Mouse (Mus musculus) embryonic fibroblast, embryonic 13.5 days (primary cell): ENCODE data around the gene Rexo5. TPM values are rescaled to one million over a fixed set of nuclear protein-coding genes. Genes with fewer than 3 reads are reported as not detected.

Experiments
- H3K27ac ChIP-seq: 2 replicates; pipeline ENCODE4 v1.5.1; 2012; ENCODE audit warnings: low read length, control low read depth, inconsistent platforms; ENCODE audit not compliant: insufficient read depth
- H3K4me1 ChIP-seq: 2 replicates; pipeline ENCODE4 v1.6.1; 2011; ENCODE audit warnings: low read length; ENCODE audit not compliant: control insufficient read depth, insufficient read depth
- H3K4me3 ChIP-seq: 2 replicates; pipeline ENCODE4 v1.5.1; 2011; ENCODE audit warnings: mild to moderate bottlenecking, control low read depth, low read length; ENCODE audit not compliant: insufficient read depth
- CTCF ChIP-seq: IDR thresholded peaks from 2 replicates; pipeline ENCODE4 v1.5.1; 2011; ENCODE audit warnings: mild to moderate bottlenecking, control low read depth, low read length, moderate library complexity, borderline replicate concordance; ENCODE audit not compliant: insufficient read depth
- POLR2A ChIP-seq: IDR thresholded peaks from 2 replicates; pipeline ENCODE4 v1.6.1; 2011; ENCODE audit warnings: low read depth, mild to moderate bottlenecking, control low read depth, low read length, moderate library complexity
- polyA plus RNA-seq: library from polyadenylated mRNA; stranded (reverse); fragments of >200 nt; gene quantifications from 2 replicates; pipeline ENCODE4 v1.2.4, GENCODE M21; 2011; ENCODE audit warnings: low read depth; ENCODE audit not compliant: missing spikeins, insufficient read length

The Rexo5 gene
- polyA plus RNA-seq, 1 experiment = 16.4 TPM

DNA sequence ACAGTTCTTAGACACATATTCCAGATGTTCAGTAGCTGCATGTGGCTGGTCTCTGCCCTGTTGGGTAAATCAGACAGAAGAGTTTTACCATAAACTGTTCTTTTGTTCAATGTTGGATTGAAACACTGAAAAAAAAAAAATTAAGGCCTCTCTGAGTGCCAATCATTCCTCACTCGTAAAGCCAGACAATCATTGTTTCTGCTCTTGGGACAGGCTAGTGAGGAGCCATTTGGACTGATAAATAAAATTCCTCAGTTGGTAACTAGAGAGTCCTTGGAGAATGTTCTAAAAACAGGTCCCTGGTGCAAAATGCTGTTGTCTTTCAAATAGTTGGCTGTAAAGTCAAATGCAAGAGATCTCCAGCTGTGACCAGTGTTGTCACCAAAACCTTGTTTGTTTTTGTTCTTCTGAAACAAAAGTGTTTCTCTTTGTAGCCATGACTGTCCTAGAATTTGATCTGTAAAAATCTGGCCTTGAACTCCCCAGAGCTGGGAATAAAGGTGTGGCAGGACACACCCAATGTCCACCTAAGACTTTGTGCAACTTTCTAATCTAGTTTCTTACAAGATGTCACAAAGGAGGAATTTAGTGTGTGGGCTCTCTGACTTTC lies 104.5 kb downstream of the Rexo5 start:
- H3K4me3 ChIP-seq = no peak overlapping the region
- TF ChIP-seq CTCF = no peak
- TF ChIP-seq POLR2A = no peak

More for the DNA sequence above, 104.5 kb downstream of the Rexo5 start:
- Histone ChIP-seq H3K27ac (no peak overlapping the region), H3K4me1 (peaks cover 3% of the 10 kb centered on the region; the same call in 1 of the 2 replicates)

Other genes with a start within 250 kb of the Rexo5 start
- 0.07 TPM in 1 of 2 replicates, not detected in the other for gene Acsm2, start 239.7 kb upstream of the Rexo5 start, polyA plus RNA-seq
- gene Acsm1, start 187.0 kb upstream of the Rexo5 start, polyA plus RNA-seq = not detected in 2 replicates
- gene Acsm4, start 104.0 kb upstream of the Rexo5 start, polyA plus RNA-seq = not detected in 2 replicates
- gene Thumpd1, start 73.2 kb upstream of the Rexo5 start, polyA plus RNA-seq = 34.3 and 40.6 TPM in 2 replicates
- gene Acsm3, start 33.1 kb upstream of the Rexo5 start, polyA plus RNA-seq = not detected in 2 replicates
- gene Eri2, start 52 bp downstream of the Rexo5 start, polyA plus RNA-seq = 14.2 and 18.8 TPM in 2 replicates
- 7.1 and 7.9 TPM in 2 replicates for gene Lyrm1, start 101.9 kb downstream of the Rexo5 start, polyA plus RNA-seq
- 31.2 and 31.8 TPM in 2 replicates for gene Dcun1d3, start 102.3 kb downstream of the Rexo5 start, polyA plus RNA-seq